Mouse (Mus musculus) liver, embryonic 14.5 days (tissue): ENCODE measurements at regions not wholly inside any gene's neighbourhood (a gene's known extent, or its start where the extent isn't known, plus 50 kb on each side); places are given as distances from the start of the nearest gene placed in this dataset.

Experiments
- ATAC-seq: fragments of 200-750 bp; cut with Nextera tagmentation; 2 replicates; pipeline ENCODE4 v1.8.0; 2017; ENCODE audit warnings: moderate number of reproducible peaks, mild to moderate bottlenecking, moderate library complexity; ENCODE audit not compliant: insufficient read depth
- DNase-seq, 3 experiments: peaks; one replicate each; pipeline ENCODE4 v3.0.0-alpha.2; 2012 to 2013; ENCODE audit warnings: low read depth in 3 of 3, low spot score in 3 of 3
- H3K27ac ChIP-seq: fragments of 300-500 bp; sonication (generic); 2 replicates; pipeline ENCODE4 v1.5.1; 2014; ENCODE audit warnings: moderate library complexity, mild to moderate bottlenecking, control low read depth, inconsistent platforms
- H3K27me3 ChIP-seq: fragments of 300-500 bp; sonication (generic); 2 replicates; pipeline ENCODE4 v1.6.1; 2014; ENCODE audit warnings: mild to moderate bottlenecking, low read length, moderate library complexity; ENCODE audit not compliant: control insufficient read depth, insufficient read depth
- H3K36me3 ChIP-seq: fragments of 300-500 bp; sonication (generic); replicated peaks from 2 replicates; pipeline ENCODE4 v1.6.1; 2014; ENCODE audit warnings: low read depth; ENCODE audit not compliant: control insufficient read depth, insufficient read depth
- H3K4me1 ChIP-seq, 2 experiments: fragments of 200-500 bp in 1 of 2; fragments of 300-500 bp in 1 of 2; sonication (generic) in 1 of 2; replicated peaks; 2 replicates each; pipeline ENCODE4 v1.6.1; 2012 to 2014; ENCODE audit warnings: antibody characterized with exemption in 1 of 2, inconsistent platforms in 1 of 2, low read length in 1 of 2; ENCODE audit not compliant: control insufficient read depth in 2 of 2, insufficient read depth in 2 of 2
- H3K4me2 ChIP-seq: fragments of 300-500 bp; sonication (generic); 2 replicates; pipeline ENCODE4 v1.6.1; 2014; ENCODE audit warnings: low read depth, mild to moderate bottlenecking, control low read depth, moderate library complexity
- H3K4me3 ChIP-seq, 2 experiments: fragments of 200-500 bp in 1 of 2; fragments of 300-500 bp in 1 of 2; sonication (generic) in 1 of 2; 2 replicates each; pipeline ENCODE4 v1.5.1; 2012 to 2014; ENCODE audit warnings: low read depth in 2 of 2, low read length in 2 of 2, mild to moderate bottlenecking in 2 of 2, control low read depth in 1 of 2, inconsistent platforms in 1 of 2, moderate library complexity in 1 of 2; ENCODE audit not compliant: insufficient read depth in 1 of 2
- H3K9ac ChIP-seq: fragments of 300-500 bp; sonication (generic); replicated peaks from 2 replicates; pipeline ENCODE4 v1.6.1; 2014; ENCODE audit warnings: mild to moderate bottlenecking, control low read depth, moderate library complexity
- H3K9me3 ChIP-seq: fragments of 300-500 bp; sonication (generic); 2 replicates; pipeline ENCODE4 v1.6.1; 2016; ENCODE audit warnings: low read length, mixed read lengths; ENCODE audit not compliant: control insufficient read depth
- CTCF ChIP-seq: IDR thresholded peaks from 2 replicates; pipeline ENCODE4 v1.5.1; 2016; ENCODE audit warnings: antibody characterized with exemption, low read depth, control low read depth
- EP300 ChIP-seq: IDR thresholded peaks from 2 replicates; pipeline ENCODE4 v1.6.1; 2016; ENCODE audit warnings: antibody characterized with exemption, low read depth
- WGBS: fragments of 180-500 bp; shearing (Covaris S2); extraction: QIAGEN DNeasy Blood & Tissue Kit; methylation state at CpG from one replicate; pipeline ENCODE4 v1.1.7; 2014; ENCODE audit not compliant: insufficient replicate concordance; 5-methylcytosine and 5-hydroxymethylcytosine counted together

GRCm38 (mm10) chr4:124542696-124543095, 67.9 kb downstream of the 3100002H09Rik start:
- 52% methylated on average over 5 of the region's 5 CpGs for WGBS
- Histone ChIP-seq H3K27ac (no peak overlapping the region), H3K27me3 (no peaks in the 10 kb centered on the region), H3K4me2 (no peak overlapping the region), H3K4me3 (no peak overlapping the region), H3K9me3 (no peaks in the 10 kb centered on the region), H3K36me3 (no peaks in the 10 kb centered on the region), H3K9ac (no peak overlapping the region), H3K4me1 (no peaks in the 10 kb centered on the region; a peak in 1 of 4 replicates)
- ATAC-seq (no peak), DNase-seq (no peak)
- no peak for TF ChIP-seq CTCF
- no peak for TF ChIP-seq EP300

GRCm38 (mm10) chr4:124538471-124538870, 72.1 kb downstream of the 3100002H09Rik start:
- Histone ChIP-seq H3K9me3 (no peaks in the 10 kb centered on the region), H3K4me2 (no peak overlapping the region), H3K4me3 (no peak overlapping the region), H3K27me3 (no peaks in the 10 kb centered on the region), H3K27ac (no peak overlapping the region), H3K36me3 (no peaks in the 10 kb centered on the region), H3K4me1 (no peaks in the 10 kb centered on the region; a peak in 1 of 4 replicates), H3K9ac (no peak overlapping the region)
- TF ChIP-seq CTCF (no peak), EP300 (no peak)
- DNase-seq (no peak), ATAC-seq (no peak)
- WGBS = 54% methylated on average over 5 of the region's 5 CpGs

DNA sequence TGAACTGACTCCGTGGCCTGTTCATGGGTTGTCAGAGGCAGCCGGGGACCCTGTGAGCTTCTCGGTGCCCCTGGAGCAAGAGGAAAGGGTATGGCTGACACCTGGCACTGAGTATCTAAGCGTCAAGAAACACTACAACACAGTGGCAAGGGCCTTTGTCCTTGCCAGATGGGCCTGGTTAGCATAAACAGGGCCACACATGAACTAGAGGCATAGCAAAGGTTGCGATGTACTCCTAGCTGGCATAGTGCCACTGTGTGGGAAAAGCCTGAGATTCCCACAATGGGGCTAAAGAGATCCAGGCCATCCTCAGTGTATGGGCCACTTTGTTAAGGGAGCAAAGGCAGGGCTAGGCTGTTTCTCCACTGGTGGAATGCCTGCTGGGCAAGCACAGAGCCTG, 72.9 kb downstream of the 3100002H09Rik start:
- 64% methylated on average over 5 of the region's 5 CpGs for WGBS
- no peak for ATAC-seq
- TF ChIP-seq EP300 (no peak), CTCF (no peak)

DNA sequence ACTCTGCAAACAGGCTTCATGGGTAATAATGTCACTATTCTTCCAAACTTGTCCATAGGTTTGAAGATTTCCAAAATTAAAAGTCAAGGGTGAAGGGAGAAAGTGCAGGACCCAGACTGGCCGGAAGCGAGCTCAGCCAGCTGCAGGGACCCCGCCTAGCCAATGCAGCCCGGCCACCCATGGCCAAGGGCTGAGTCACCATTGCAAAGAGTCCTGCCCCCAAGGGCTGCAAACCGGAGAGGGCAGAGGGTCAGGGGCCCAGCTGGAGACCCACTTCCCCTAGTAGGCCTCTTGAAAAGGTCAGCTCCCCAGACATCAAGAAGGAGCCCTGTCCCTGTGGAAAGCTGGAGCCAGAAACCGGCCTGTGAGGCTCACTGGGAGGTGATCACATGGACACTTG, 77.0 kb downstream of the 3100002H09Rik start:
- Histone ChIP-seq H3K27ac (no peak overlapping the region), H3K4me1 (no peaks in the 10 kb centered on the region), H3K9me3 (no peaks in the 10 kb centered on the region), H3K4me3 (no peak overlapping the region), H3K27me3 (no peaks in the 10 kb centered on the region), H3K4me2 (no peak overlapping the region), H3K9ac (no peak overlapping the region), H3K36me3 (no peaks in the 10 kb centered on the region)
- 55% methylated on average over 6 of the region's 6 CpGs for WGBS
- ATAC-seq (no peak), DNase-seq (no peak)
- TF ChIP-seq CTCF (no peak), EP300 (no peak)

More for the DNA sequence above, 72.9 kb downstream of the 3100002H09Rik start:
- Histone ChIP-seq H3K27me3 (no peaks in the 10 kb centered on the region), H3K27ac (no peak overlapping the region), H3K4me2 (no peak overlapping the region), H3K9ac (no peak overlapping the region), H3K4me3 (no peak overlapping the region), H3K9me3 (no peaks in the 10 kb centered on the region), H3K4me1 (no peaks in the 10 kb centered on the region; a peak in 1 of 4 replicates), H3K36me3 (no peaks in the 10 kb centered on the region)
- DNase-seq = no peak

DNA sequence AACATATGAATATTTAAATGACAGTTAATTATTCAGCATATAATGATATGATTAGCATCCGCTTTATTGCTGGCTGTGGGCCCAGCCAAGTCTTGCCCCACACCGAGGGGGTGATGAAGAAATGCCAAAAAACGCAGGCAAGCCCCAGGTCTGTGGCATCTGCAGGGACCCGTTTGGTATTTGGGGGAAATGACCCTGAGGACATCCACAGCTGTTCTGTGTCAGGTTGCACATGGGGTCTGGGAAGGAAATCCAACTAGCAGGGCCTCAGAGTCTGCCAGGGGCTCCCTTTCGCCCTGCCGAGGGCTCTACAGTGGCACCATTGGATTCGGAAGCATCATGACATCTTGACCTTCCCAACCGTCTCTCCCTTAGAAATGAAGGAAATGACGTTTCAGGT, 80.0 kb downstream of the 3100002H09Rik start:
- H3K4me2 ChIP-seq = no peak overlapping the region
- DNase-seq = no peak
- H3K9me3 ChIP-seq = no peaks in the 10 kb centered on the region
- H3K4me3 ChIP-seq = no peak overlapping the region
- H3K4me1 ChIP-seq = no peaks in the 10 kb centered on the region
- no peaks in the 10 kb centered on the region for H3K27me3 ChIP-seq
- TF ChIP-seq EP300 (no peak), CTCF (no peak)
- H3K9ac ChIP-seq = no peak overlapping the region
- ATAC-seq = no peak
- no peaks in the 10 kb centered on the region for H3K36me3 ChIP-seq
- WGBS = 72% methylated on average over 9 of the region's 9 CpGs
- H3K27ac ChIP-seq = no peak overlapping the region
